Mouse (Mus musculus) layer of hippocampus, postnatal 10 days (tissue): Measurements from ENCODE around the gene Pgpep1l. TPM values are rescaled to one million over a fixed set of nuclear protein-coding genes. Genes with fewer than 3 reads are reported as not detected.
"Not testable (repeated sequence)": the region's sequence is repeated elsewhere in the genome, so short reads cannot be mapped to it uniquely, and the experiment has no call there.

Experiments used
- DNase-seq, 2 experiments: peaks; one replicate each; pipeline ENCODE4 v3.0.0; 2021; ENCODE audit warnings: low spot score in 2 of 2
- total RNA-seq, 2 experiments: library from RNA; stranded (reverse); gene quantifications; 2 replicates each; pipeline ENCODE4 v1.2.3; 2021

Gene Pgpep1l
- total RNA-seq, 2 experiments from 2014 or later, result 0.60 to 1.7 TPM

- not testable (repeated sequence) for DNase-seq
Observed at GRCm38 (mm10) chr7:68283133-68283520, 19.1 kb upstream of the Pgpep1l start.

DNA sequence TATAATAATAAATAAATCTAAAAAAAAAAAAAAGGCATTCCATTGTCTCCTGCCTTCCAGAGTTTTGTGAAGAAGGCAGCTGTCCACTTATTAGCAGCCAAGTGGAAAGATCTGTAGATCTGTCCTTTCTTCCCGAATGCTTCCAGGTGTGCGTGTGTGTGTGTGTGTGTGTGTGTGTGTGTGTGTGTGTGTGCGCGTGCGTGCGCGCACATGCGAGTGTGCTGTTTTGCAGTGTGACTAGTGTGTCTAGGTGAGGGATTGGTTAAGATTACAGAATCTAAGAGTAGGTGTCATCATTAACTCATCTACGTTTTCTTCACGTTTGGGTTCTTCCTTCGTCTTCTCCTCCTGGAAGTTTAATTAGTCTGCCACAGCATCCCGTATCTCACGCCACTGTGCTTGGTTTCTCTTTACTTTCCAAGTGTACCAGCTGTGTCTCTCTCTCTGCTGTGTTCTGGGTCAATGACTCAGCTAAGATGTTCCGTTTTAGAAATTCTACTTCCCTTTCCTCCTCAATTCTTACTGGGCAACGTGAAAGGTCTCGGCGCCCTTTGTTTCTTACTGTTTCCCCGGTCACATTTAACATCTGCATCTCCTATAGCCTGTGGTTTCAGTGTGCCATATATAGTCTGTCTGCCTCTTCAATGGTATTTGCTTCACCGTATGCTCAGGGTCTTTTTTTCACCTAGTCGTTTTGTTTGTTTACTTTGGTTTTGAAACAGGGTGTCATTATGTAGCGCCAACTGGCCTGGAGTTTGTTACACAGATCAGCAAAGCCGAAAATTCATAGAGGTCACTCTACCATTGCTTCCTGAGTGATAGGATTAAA, 18.5 kb upstream of the Pgpep1l start:
- DNase-seq, result no peak

GRCm38 (mm10) chr7:68281341-68281740, 17.3 kb upstream of the Pgpep1l start:
- DNase-seq, result no peak

- DNase-seq, result no peak
Observed at GRCm38 (mm10) chr7:68280352-68280869, 16.4 kb upstream of the Pgpep1l start.

- DNase-seq, result no peak
Observed at GRCm38 (mm10) chr7:68279481-68279880, 15.4 kb upstream of the Pgpep1l start.

GRCm38 (mm10) chr7:68278908-68279307, 14.9 kb upstream of the Pgpep1l start:
- DNase-seq, result no peak

GRCm38 (mm10) chr7:68278385-68278784, 14.4 kb upstream of the Pgpep1l start:
- no peak for DNase-seq

GRCm38 (mm10) chr7:68277897-68278270, 13.9 kb upstream of the Pgpep1l start:
- DNase-seq, result no peak

DNA sequence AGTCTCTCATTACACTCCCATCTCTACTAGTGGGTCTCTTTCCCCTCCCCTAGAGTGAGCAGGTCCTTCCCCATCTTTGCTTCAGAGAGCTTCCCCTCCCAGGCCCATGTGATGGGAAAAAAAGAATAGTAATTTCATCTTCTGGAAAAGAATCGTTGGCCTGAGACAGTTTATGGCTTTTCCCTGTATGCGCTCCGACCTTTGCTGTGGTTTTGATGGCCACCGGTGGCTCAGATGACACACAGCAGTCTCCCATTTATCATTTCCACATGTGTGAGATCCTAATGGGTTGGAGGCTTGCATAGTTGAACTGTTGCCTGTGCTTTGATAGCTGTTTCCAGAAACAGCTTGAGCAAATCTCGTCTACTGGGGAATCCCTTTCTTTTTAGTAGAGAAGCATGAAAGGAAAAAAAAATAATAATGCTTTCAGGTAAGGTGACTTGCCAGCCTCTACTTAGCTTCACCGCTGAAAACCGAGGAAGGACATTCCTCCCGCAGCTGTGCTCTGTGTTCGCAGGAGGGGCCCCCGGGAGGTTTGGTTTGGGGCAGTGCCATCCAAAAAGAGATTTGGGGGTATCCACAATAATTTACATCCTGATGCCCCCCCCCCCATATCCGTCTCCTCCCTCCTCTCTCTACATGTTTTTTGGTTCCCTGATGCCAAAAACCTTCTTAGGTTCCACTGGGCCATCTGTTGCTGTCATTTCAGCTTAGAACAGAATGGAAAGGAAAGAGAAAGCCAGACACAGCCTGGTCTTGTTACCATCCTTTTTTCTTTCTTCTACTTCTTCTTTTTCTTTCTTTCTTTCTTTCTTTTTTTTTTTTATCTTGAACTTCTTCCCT, 13.2 kb upstream of the Pgpep1l start:
- no peak for DNase-seq

DNA sequence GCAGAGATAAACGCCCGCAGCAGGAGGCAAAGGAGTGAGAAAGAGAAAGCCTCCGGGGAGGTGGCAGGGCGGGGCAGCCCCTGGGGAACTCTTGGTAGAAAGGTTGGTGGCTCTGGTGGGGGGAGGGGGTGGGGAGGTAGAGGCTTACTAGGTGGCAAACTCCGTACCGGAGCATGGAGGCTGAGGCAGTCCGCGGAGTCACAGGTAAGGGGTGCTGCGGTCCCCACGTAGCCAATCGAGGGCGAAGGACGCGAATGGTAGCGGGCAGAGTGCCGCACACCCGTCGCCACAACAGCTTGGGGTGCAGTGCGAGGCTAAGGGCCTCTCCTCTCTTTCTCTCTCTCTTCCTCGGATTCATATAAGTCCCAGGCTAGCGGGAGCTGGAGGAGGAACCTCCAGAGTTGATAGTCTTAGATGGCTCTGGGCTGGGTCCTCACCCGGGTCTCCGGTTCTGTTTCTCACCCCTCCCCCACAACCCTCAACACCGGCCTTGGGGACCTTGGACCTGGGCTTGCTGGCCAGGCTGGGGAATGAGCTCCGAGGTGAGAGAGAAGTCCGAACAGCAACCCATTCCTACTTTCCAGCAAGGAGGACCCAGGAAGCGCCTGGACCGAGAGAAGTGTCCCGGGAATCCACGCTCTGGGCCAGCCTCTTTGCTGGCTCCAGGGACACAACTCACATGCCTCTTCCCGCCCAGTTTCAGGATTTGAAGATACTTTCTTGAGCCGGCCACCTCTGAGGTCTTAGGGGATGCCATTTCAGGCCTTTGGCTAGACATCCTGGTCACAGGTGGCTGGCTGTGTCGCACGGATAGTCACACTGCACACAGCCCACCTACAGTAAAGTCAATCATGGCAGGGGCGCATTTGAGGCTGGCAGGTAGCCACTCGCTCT, 12.1 kb upstream of the Pgpep1l start:
- DNase-seq, result no peak

GRCm38 (mm10) chr7:68275445-68275837, 11.4 kb upstream of the Pgpep1l start:
- not testable (repeated sequence) for DNase-seq

- no peak for DNase-seq
Observed at GRCm38 (mm10) chr7:68274951-68275350, 10.9 kb upstream of the Pgpep1l start.

- no peak for DNase-seq
Observed at GRCm38 (mm10) chr7:68274218-68274617, 10.2 kb upstream of the Pgpep1l start.

- DNase-seq, result no peak
Observed at GRCm38 (mm10) chr7:68273515-68273914, 9.5 kb upstream of the Pgpep1l start, which contains the start of gene Fam169b. Gene Fam169b, plus strand, starts transcription at chr7:68273839.

GRCm38 (mm10) chr7:68272607-68273006, 8.6 kb upstream of the Pgpep1l start:
- DNase-seq, result no peak

GRCm38 (mm10) chr7:68271816-68272215, 7.8 kb upstream of the Pgpep1l start:
- DNase-seq, result no peak

DNA sequence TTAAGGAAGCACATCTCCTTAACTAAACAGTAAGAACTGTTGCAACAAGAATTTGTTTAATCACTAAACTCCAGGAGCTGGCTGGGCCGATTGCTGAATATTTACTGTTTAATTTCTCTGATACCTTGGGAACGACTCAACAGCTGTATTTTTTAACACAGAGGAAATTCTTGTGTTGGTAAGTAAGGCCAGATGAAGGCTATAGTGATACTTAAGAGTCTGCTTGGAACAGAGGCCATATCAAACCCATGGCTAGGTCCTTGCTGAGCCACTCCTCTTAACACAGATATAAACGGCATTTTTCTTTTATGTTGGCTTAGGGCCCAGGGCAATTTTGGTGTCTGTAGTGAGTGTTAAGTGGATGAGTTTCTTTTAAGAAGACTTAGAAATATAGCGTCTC, 6.5 kb upstream of the Pgpep1l start:
- no peak for DNase-seq

DNA sequence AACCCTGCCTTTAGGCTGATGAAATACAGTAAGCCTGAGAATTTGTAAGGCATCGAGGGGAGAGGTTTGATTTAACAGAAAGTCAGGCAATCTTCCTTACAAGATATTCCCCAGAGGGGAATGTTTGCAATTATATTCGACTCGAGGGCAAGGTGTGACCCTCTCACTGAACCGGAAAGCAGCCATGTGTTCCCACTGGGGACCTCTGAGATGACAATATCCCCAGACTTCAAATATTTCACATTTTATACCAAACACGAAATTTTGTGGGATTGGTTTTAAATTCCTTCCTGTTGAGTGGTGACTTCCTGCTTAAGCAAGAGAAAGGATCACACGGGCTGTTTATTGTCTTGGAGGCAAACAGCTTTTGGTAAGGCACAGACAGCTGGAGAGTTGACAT, 2.7 kb upstream of the Pgpep1l start:
- DNase-seq, result no peak

GRCm38 (mm10) chr7:68265391-68265790, 1.4 kb upstream of the Pgpep1l start:
- DNase-seq, result no peak

GRCm38 (mm10) chr7:68264531-68264930, 498 bp upstream of the Pgpep1l start:
- DNase-seq, result peak; percentile 71
